Mouse (Mus musculus) embryo, embryonic 11.5 days (tissue): ENCODE measurements at regions not wholly inside any gene's neighbourhood (a gene's known extent, or its start where the extent isn't known, plus 50 kb on each side); places are given as distances from the start of the nearest gene placed in this dataset.

ENCODE experiments used
- DNase-seq: peaks from one replicate; pipeline ENCODE4 v3.0.0-alpha.2; 2012; ENCODE audit warnings: low read depth, low spot score

DNA sequence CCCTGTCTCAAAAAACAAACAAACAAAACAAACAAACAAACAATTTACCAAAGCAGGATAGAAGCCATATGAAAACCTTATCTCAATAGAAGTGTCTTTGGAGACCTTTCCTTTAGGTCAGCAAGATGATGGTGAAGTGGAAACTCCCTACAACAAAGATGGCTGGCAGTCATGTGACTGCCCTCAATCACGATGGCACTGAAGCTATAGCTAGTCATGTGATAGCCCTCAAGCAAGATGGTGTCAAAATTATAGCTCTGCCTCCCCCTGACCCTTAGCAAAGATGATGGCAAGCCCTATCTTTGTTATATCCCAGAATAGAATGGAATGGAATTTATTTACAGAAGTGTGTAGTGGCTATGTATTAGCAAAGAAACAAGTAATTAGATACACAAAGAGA lies 423.2 kb downstream of the 1810013L24Rik start:
- DNase-seq: no peak

GRCm38 (mm10) chr16:9255351-9255750 lies 425.5 kb downstream of the 1810013L24Rik start:
- DNase-seq: no peak

DNA sequence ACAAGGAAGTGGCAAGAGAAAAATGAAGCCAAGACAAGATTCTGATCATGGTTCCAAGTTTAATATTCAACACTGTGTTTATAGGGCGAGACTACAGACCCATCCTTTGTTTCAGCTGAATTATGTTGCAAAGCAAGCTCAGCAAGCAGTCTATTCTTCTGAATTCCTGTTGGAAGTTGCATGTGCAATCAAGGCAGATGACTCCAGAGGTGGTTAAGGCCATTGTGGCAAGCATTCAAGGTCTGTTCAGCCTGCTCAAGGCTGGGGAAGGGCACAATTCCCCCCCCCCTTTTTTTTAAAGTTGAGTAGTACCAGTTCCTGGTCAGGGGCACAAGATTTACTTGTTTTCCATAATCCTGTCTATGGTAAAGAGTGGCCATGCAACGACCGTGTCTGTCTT lies 431.1 kb downstream of the 1810013L24Rik start:
- no peak for DNase-seq

- no peak for DNase-seq
These were observed 434.8 kb downstream of the 1810013L24Rik start for GRCm38 (mm10) chr16:9264554-9265145.

- DNase-seq: no peak
These were observed 437.3 kb downstream of the 1810013L24Rik start for GRCm38 (mm10) chr16:9267204-9267603.

DNA sequence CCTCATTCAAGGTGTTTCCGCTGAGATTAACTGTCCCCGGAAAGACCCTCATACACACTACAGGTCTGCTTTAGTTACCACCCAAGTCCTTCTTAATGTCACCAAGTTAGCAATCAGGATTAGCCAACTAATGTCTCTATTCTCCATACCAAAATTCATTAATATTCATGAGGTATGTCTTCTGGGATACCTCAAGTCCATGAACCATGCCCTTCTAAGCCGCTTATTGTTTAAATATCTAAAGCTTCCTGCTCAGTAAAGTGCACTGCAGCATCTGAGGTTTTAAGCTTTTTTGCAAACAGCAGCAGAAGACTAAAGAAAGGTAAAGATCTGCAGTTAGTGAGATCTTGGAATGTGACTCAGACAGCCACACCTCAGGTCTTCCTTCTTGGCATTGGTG lies 440.2 kb downstream of the 1810013L24Rik start:
- DNase-seq: no peak

DNA sequence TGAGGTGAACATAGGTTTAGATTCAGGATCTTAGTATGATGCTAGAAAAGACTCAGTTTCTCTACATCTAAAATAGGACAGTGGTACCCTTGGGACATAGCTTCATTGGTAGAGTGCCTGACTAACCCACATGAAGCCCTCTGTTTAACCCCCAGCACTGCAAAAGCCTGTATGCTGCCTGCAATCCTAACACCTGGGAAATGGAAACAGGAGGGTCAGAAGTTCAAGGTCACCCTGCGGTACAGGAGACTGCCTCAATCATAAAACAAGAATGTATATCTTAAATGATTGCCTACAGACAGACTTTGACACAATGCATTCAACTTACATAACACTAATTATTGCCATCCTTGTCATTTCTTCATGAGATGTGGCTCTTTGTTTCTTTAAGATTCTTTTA lies 440.8 kb downstream of the 1810013L24Rik start:
- no peak for DNase-seq

- no peak for DNase-seq
These were observed 443.9 kb downstream of the 1810013L24Rik start for GRCm38 (mm10) chr16:9273751-9274300.

DNA sequence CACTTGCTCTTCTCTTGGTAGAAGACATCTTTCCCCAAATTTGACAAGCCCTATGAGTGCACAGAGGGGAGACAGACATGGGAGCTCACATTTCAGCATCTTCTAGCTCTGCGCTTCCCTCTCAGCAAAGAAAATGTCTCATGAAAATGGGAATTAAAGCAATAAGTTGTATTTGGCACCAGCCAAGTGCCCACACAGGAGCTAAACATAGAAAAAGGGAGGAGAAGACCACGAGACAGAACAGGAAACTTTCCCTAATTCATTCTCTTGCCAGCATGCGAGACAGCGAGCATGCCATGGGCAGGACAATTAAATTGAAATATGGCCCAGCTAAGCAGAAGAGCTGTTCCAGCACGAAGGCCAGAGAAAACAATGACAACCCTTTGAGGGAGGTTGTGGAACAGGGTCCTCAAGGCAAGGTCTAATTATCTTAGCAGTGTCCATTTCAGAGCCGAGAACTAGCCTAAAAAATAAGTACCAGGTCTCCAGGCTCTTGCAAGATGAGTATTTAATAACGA lies 444.7 kb downstream of the 1810013L24Rik start:
- no peak for DNase-seq

DNA sequence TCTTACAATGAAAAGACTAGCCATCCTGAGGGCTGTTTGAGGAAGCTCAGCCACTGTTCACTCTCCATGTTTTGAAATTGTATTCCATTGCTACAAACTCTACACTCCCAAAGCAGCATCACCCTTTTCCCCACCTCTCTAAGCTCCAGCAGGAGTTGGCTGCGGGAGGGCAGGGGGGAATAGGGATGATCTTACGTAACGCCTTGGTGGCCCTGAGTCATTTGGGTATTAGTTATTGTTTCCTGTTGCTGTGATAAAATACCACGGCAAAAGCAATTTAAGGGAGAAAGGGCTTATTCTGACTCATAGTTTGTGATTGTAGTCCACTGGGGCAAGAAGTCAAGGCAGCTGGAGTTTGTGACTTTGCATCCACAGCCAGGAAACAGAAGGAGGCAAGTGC lies 445.5 kb downstream of the 1810013L24Rik start:
- DNase-seq: no peak

DNA sequence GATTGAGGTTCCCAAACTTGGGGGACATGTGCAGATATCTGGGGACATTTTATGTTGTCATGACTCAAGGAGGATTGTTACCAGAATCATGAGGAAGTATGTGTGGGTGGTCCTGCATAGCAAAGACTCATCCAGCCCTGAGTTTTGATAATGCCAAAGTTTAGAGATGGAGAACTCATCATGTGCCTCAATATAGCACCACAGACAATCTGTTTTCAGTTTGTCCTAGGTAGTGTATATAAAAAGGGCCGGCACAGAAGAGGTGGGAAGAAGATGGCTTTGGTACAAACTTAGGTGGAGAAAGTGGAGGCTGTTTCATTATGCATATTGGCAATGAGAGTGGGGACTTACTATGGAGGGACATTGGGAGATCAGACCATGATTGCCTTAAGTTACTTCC lies 447.2 kb downstream of the 1810013L24Rik start:
- DNase-seq: no peak

DNA sequence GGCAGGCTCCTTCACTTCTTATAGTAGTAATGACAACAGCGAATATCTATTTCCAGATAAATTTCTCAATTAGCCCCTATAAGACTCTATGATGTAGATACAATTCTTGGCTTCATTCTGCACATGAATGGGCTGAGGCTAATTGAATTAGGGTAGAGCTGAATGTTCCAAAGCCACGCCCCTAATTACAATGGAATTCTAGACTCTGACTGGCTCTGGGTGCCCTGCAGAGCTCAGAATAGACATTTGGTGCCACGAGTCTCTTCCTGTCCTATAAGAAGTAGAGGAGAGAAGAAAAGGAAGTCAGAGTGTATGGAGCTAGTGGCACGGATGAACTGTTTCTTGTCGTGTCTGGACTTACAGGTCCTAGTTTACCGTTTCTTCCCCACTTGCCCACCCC lies 449.8 kb downstream of the 1810013L24Rik start:
- no peak for DNase-seq

GRCm38 (mm10) chr16:9280431-9280830 lies 450.5 kb downstream of the 1810013L24Rik start:
- DNase-seq: no peak

GRCm38 (mm10) chr16:9280931-9281330 lies 451.0 kb downstream of the 1810013L24Rik start:
- peak; percentile 9 for DNase-seq

- no peak for DNase-seq
These were observed 454.5 kb downstream of the 1810013L24Rik start for GRCm38 (mm10) chr16:9284423-9284822.

GRCm38 (mm10) chr16:9285921-9286320 lies 456.0 kb downstream of the 1810013L24Rik start:
- no peak for DNase-seq

DNA sequence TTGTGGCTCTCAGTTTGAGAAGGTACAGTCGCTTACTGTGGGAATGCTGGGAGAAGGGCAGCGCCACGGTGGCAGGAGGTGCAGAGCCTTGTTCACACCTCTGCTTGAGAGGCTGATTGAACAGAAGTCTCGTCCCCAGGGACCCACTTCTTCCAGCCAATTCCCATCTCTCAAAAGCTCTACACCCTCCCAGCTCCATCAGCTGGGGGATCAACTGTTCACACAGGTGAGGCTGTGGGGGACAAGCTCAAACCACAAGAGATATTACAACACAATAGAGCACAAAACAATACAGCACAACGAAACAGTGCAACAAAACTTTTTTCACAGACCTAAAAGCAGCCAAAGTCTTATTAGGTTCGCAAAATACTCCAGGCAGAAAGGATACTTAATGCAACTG lies 457.7 kb downstream of the 1810013L24Rik start:
- no peak for DNase-seq

GRCm38 (mm10) chr16:9291356-9292020 lies 461.6 kb downstream of the 1810013L24Rik start:
- no peak for DNase-seq

GRCm38 (mm10) chr16:9303134-9303533 lies 473.2 kb downstream of the 1810013L24Rik start:
- DNase-seq: no peak

DNA sequence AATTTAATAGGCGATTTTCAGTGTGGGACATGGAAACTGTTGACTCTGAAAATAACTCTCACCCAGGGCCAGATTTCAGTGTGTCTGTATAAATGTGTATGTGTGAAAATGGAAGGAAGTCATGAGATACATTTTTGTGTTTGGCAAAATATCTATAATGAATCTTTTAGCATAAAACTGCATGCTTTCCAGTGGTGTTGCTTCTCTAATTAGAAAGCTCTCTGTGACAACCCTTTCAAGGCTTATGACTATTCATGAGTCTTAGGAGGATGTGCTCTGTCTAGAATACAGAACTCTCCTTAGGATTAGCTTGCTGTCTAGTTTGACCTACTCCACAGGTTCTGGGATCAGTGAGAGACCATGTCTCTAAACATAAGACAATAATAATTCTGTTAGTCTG lies 474.2 kb downstream of the 1810013L24Rik start:
- no peak for DNase-seq

DNA sequence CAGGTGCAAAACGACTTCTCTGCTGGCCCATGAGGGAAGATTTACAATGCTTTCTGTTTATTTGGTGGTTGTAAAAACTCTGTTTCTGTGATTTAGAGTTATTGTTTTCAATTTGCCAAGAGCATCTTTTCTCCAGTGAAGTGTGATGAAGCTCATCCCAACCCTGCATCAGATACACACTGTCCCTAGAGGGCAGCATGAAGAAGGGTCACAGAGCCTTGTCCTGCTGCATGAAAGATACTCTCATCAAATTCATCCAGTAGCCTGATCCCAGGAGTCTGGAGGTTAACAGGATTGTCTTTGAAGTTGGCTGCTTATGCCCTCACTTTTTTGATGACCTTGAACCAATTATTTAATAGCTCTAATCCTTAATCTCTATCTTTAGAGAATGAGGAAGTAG lies 480.8 kb downstream of the 1810013L24Rik start:
- no peak for DNase-seq

DNA sequence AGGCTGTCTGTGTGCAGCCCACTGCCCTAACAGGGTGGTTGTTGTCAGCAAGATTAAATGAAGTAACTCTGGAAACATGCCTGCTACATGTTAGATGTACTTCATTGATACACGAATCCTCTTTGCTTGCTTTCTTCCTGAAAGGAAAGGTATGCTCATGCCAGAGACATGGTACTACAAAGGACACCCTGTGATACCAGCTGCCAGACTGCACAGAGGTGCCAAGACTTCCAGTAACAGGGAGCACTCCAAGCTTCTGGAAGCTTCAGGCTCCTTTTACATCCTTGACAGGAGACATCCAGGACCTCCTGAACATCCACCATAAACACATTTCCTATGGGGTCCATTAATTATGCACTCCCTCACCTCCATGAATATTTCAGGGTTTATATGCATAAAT lies 505.7 kb downstream of the 1810013L24Rik start:
- DNase-seq: no peak

DNA sequence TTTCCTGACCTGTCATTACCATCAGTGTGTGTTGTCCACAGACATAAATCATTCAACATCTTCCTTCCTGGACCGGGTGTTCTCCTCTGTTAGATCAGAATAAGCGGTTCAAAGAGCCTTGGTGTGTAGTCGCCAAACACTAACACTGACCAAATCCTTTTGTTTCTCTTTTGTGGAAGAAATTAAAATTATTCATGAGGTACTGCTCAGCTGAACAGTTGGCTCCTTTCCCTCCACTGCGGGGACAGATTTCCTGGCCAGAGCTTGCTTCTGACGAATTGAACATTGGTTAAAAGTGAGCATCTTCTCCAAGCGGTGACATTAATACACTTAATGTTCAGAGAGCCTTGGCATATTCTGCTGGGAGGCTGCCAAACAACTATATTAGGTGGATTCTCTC lies 506.2 kb downstream of the 1810013L24Rik start:
- DNase-seq: no peak
